Mouse (Mus musculus): ENCODE measurements at regions not wholly inside any gene's neighbourhood (a gene's known extent, or its start where the extent isn't known, plus 50 kb on each side); places are given as distances from the start of the nearest gene placed in this dataset.
A peak's percentile ranks its signal among the peaks of the same experiment; 100 is the strongest.
"Not testable (repeated sequence)": the region's sequence is repeated elsewhere in the genome, so short reads cannot be mapped to it uniquely, and the experiment has no call there.

- in situ Hi-C loops (cut with MboI; ENCODE audit: low pct_unique_long_range_greater_than_20kb), result no loop called here
- CTCF ChIA-PET, result interaction anchor here (1.6 kb wide), 1 partner anchor 20 kb away, joined by 4 read pairs; no protein-coding TSS in a partner anchor
- DNase-seq (ENCODE audit: low read depth, low spot score), result no peak
Observed at GRCm38 (mm10) chr12:29395401-29395982, 132.7 kb upstream of the Myt1l start.

GRCm38 (mm10) chr12:29404434-29404833 lies 123.8 kb upstream of the Myt1l start:
- no peak for TF ChIP-seq CTCF (IDR thresholded peaks at IDR 0.05)
- ATAC-seq (no peak), DNase-seq (ENCODE audit: low read depth, low spot score) (no peak)
- in situ Hi-C loops (cut with MboI; ENCODE audit: low pct_unique_long_range_greater_than_20kb), result no loop called here
- ChIA-PET POLR2A (no interaction called here), CTCF (no interaction called here)
- no peaks in the 10 kb centered on the region for H3K27me3 ChIP-seq

More at GRCm38 (mm10) chr12:29395401-29395982, 132.7 kb upstream of the Myt1l start:
- TF ChIP-seq CTCF (IDR thresholded peaks at IDR 0.05), result no peak
- no peaks in the 10 kb centered on the region for H3K27me3 ChIP-seq
- POLR2A ChIA-PET, result no interaction called here
- no peak for ATAC-seq

- no peak for ATAC-seq
- DNase-seq (ENCODE audit: low read depth, low spot score), result no peak
- in situ Hi-C loops (cut with MboI; ENCODE audit: low pct_unique_long_range_greater_than_20kb), result no loop called here
- ChIA-PET CTCF (no interaction called here), POLR2A (no interaction called here)
- no peak for TF ChIP-seq CTCF (IDR thresholded peaks at IDR 0.05)
- no peaks in the 10 kb centered on the region for H3K27me3 ChIP-seq
Observed at GRCm38 (mm10) chr12:29409336-29410055, 118.7 kb upstream of the Myt1l start.

- ATAC-seq, result no peak
- POLR2A ChIA-PET, result no interaction called here
- no peaks in the 10 kb centered on the region for H3K27me3 ChIP-seq
- in situ Hi-C loops (cut with MboI; ENCODE audit: low pct_unique_long_range_greater_than_20kb), result no loop called here
- no peak for DNase-seq (ENCODE audit: low read depth, low spot score)
- CTCF ChIA-PET, result no interaction called here
- no peak for TF ChIP-seq CTCF (IDR thresholded peaks at IDR 0.05)
Observed at GRCm38 (mm10) chr12:29433936-29434335, 94.2 kb upstream of the Myt1l start.

GRCm38 (mm10) chr12:29439343-29440019 lies 88.7 kb upstream of the Myt1l start:
- in situ Hi-C loops (cut with MboI; ENCODE audit: low pct_unique_long_range_greater_than_20kb), result no loop called here
- ChIA-PET POLR2A (no interaction called here), CTCF (no interaction called here)
- no peak for ATAC-seq
- H3K27me3 ChIP-seq, result no peaks in the 10 kb centered on the region
- no peak for DNase-seq (ENCODE audit: low read depth, low spot score)
- no peak for TF ChIP-seq CTCF (IDR thresholded peaks at IDR 0.05)

GRCm38 (mm10) chr12:29465201-29465600 lies 63.0 kb upstream of the Myt1l start:
- H3K27me3 ChIP-seq; ATAC-seq; in situ Hi-C loops (cut with MboI; ENCODE audit: low pct_unique_long_range_greater_than_20kb); CTCF ChIA-PET; POLR2A ChIA-PET: not testable (repeated sequence)
- DNase-seq (ENCODE audit: low read depth, low spot score), result peak; percentile 6

Measured in Patski (cell line).